Mouse (Mus musculus) embryonic facial prominence, embryonic 13.5 days (tissue): ENCODE results near the gene Maged1. TPM values are rescaled to one million over a fixed set of nuclear protein-coding genes. Genes with fewer than 3 reads are reported as not detected.

Experiments
- ATAC-seq: fragments of 200-750 bp; cut with Nextera tagmentation; 2 replicates; pipeline ENCODE4 v1.8.0; 2017; ENCODE audit warnings: low read depth; ENCODE audit not compliant: insufficient number of reproducible peaks, insufficient read depth, low FRiP score, low TSS enrichment
- H3K27ac ChIP-seq: fragments of 300-500 bp; sonication (generic); 2 replicates; pipeline ENCODE4 v1.5.1; 2015; ENCODE audit warnings: moderate library complexity, mild to moderate bottlenecking, inconsistent platforms
- H3K27me3 ChIP-seq: fragments of 300-500 bp; sonication (generic); 2 replicates; pipeline ENCODE4 v1.6.1; 2015; ENCODE audit warnings: mild to moderate bottlenecking, inconsistent platforms
- H3K36me3 ChIP-seq: fragments of 300-500 bp; sonication (generic); 2 replicates; pipeline ENCODE4 v1.6.1; 2015; ENCODE audit warnings: mild to moderate bottlenecking, inconsistent platforms
- H3K4me1 ChIP-seq: fragments of 300-500 bp; sonication (generic); 2 replicates; pipeline ENCODE4 v1.6.1; 2015; ENCODE audit warnings: inconsistent platforms
- H3K4me2 ChIP-seq: fragments of 300-500 bp; sonication (generic); 2 replicates; pipeline ENCODE4 v1.6.1; 2015; ENCODE audit warnings: moderate library complexity, mild to moderate bottlenecking, inconsistent platforms
- H3K4me3 ChIP-seq: fragments of 300-500 bp; sonication (generic); 2 replicates; pipeline ENCODE4 v1.5.1; 2015; ENCODE audit warnings: mild to moderate bottlenecking, inconsistent platforms
- H3K9ac ChIP-seq: fragments of 300-500 bp; sonication (generic); 2 replicates; pipeline ENCODE4 v1.6.1; 2015; ENCODE audit warnings: mild to moderate bottlenecking, inconsistent platforms
- H3K9me3 ChIP-seq: fragments of 300-500 bp; sonication (generic); 2 replicates; pipeline ENCODE4 v1.6.1; 2016; ENCODE audit warnings: inconsistent platforms
- WGBS: fragments of 180-500 bp; shearing (Covaris S2); methylation state at CpG from one replicate; pipeline ENCODE4 v1.1.7; 2015; ENCODE audit warnings: mixed read lengths; 5-methylcytosine and 5-hydroxymethylcytosine counted together
- polyA plus RNA-seq: library from polyadenylated mRNA; unstranded; fragments of >200 nt; fragmentation: Nextera tagmentation; extraction: Ambion mirVana; gene quantifications from 2 replicates; pipeline ENCODE4 v1.2.1, GENCODE M21; 2015

The Maged1 gene
- 745 and 750 TPM in 2 replicates for polyA plus RNA-seq

DNA sequence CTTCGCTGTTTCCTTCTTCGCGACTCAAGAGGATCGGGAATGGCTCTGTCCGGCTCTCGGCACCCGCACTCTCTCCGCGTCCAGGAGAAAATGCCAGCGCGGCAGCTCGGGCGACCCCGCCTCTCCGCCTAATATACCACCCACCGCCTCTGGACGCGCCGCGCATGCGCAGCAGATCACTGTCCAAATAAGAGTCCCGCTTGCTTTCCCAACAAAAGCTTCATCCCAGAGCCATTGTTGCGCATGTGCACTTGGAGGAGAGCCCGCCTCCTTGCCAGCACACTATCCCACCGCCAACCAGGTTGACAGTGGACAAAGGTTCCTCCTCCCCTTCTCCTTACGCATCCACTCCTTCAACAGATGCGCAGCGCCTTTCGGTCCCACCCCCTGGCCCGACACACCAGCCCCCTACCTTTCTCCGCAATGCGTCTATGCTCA lies at the start of gene Maged1:
Maged1 (minus strand) TSS at position 226 of the 438 bp plus-strand sequence.
- Histone ChIP-seq H3K4me3 (peak within 1 kb of the TSS; percentile 58), H3K27ac (peak within 1 kb of the TSS; percentile 91), H3K27me3 (peaks cover 25% of the 10 kb centered on the region; the same call in 1 of the 2 replicates), H3K9me3 (no peaks in the 10 kb centered on the region), H3K4me2 (peak within 1 kb of the TSS; percentile 58), H3K9ac (peak within 1 kb of the TSS; percentile 86), H3K36me3 (peaks cover 32% of the 10 kb centered on the region), H3K4me1 (peaks cover 7% of the 10 kb centered on the region)
- WGBS, result 16% methylated on average over 32 of the region's 32 CpGs
- ATAC-seq, result peak; percentile 94

GRCm38 (mm10) chrX:94580251-94580650 lies 38.3 kb upstream of the Maged1 start:
- Histone ChIP-seq H3K4me3 (no peak overlapping the region), H3K4me2 (no peak overlapping the region), H3K9ac (no peak overlapping the region), H3K9me3 (no peaks in the 10 kb centered on the region), H3K4me1 (no peaks in the 10 kb centered on the region), H3K36me3 (no peaks in the 10 kb centered on the region), H3K27me3 (peaks cover 7% of the 10 kb centered on the region), H3K27ac (no peak overlapping the region)
- no peak for ATAC-seq
- WGBS, result 71% methylated on average over 1 of the region's 1 CpGs

GRCm38 (mm10) chrX:94564694-94565093 lies 22.8 kb upstream of the Maged1 start:
- WGBS, result 55% methylated on average over 2 of the region's 2 CpGs
- H3K9me3 ChIP-seq, result no peaks in the 10 kb centered on the region
- H3K4me1 ChIP-seq, result no peaks in the 10 kb centered on the region
- no peak overlapping the region for H3K9ac ChIP-seq
- H3K36me3 ChIP-seq, result no peaks in the 10 kb centered on the region
- no peaks in the 10 kb centered on the region for H3K27me3 ChIP-seq
- H3K4me2 ChIP-seq, result no peak overlapping the region
- H3K27ac ChIP-seq, result no peak overlapping the region
- ATAC-seq, result no peak
- H3K4me3 ChIP-seq, result no peak overlapping the region

GRCm38 (mm10) chrX:94562392-94562791 lies 20.4 kb upstream of the Maged1 start:
- 43% methylated on average over 5 of the region's 5 CpGs for WGBS
- Histone ChIP-seq H3K36me3 (no peaks in the 10 kb centered on the region), H3K9me3 (no peaks in the 10 kb centered on the region), H3K27me3 (no peaks in the 10 kb centered on the region; the same call in 1 of the 2 replicates), H3K9ac (no peak overlapping the region), H3K4me3 (no peak overlapping the region), H3K4me2 (no peak overlapping the region), H3K27ac (no peak overlapping the region), H3K4me1 (no peaks in the 10 kb centered on the region)
- ATAC-seq, result no peak

GRCm38 (mm10) chrX:94548227-94548626 lies 6.3 kb upstream of the Maged1 start:
- no peaks in the 10 kb centered on the region for H3K9me3 ChIP-seq
- no peaks in the 10 kb centered on the region for H3K36me3 ChIP-seq
- 62% methylated on average over 3 of the region's 3 CpGs for WGBS
- H3K4me2 ChIP-seq, result no peak overlapping the region
- H3K9ac ChIP-seq, result no peak overlapping the region
- no peaks in the 10 kb centered on the region for H3K4me1 ChIP-seq
- no peak for ATAC-seq
- no peaks in the 10 kb centered on the region; the same call in 1 of the 2 replicates for H3K27me3 ChIP-seq
- no peak overlapping the region for H3K4me3 ChIP-seq
- no peak overlapping the region for H3K27ac ChIP-seq

DNA sequence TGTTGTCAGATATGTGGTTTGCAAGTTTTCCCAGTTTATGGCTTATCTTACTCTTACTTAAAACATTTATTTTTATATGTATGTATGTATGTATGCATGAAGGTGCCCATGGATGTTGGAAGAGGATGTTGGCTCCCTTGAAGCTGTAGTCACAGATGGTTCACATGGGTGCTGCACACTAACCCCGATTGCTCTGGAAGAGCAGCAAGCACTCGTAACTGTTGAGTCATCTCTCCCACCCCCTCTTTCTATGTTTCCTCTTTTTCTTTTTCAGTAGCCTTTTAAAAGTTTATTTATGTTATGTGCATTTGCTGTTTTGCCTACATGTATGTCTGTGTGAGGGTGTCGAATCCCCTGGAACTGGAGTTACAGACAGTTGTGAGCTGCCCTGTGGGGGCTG lies 4.0 kb upstream of the Maged1 start:
- no peaks in the 10 kb centered on the region for H3K9me3 ChIP-seq
- H3K9ac ChIP-seq, result no peak overlapping the region
- H3K36me3 ChIP-seq, result no peaks in the 10 kb centered on the region
- peaks cover 18% of the 10 kb centered on the region; the same call in 1 of the 2 replicates for H3K27me3 ChIP-seq
- no peak overlapping the region for H3K4me3 ChIP-seq
- 81% methylated on average over 3 of the region's 3 CpGs for WGBS
- no peak for ATAC-seq
- 0 out of 2 replicates have a peak, but pooled peaks cover 3% of the 10 kb centered on the region for H3K4me1 ChIP-seq
- no peak overlapping the region for H3K4me2 ChIP-seq
- H3K27ac ChIP-seq, result no peak overlapping the region

DNA sequence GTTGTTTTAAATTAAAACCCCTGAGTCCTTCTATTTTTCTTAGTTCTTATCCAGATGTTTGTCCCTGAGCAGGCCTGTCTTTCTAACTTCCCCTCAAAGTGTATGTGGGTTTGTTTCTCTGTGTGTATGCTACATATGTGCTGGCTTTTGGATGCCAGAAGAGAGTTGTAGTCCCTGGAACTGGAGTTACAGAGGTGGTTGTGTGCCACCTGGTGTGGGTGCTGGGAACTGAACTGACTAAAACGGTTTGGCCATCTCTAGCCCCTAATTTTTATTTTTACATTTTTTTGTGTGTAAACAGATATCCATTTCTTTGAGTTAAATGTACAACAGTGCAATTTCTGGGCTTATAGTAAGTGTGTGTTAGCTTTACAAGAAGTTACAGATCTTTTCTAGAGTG lies 3.0 kb upstream of the Maged1 start:
- peaks cover 4% of the 10 kb centered on the region for H3K36me3 ChIP-seq
- no peaks in the 10 kb centered on the region for H3K9me3 ChIP-seq
- H3K27ac ChIP-seq, result no peak overlapping the region
- ATAC-seq, result no peak
- no peak overlapping the region for H3K4me3 ChIP-seq
- no peak overlapping the region for H3K4me2 ChIP-seq
- H3K4me1 ChIP-seq, result peaks cover 3% of the 10 kb centered on the region; the same call in 1 of the 2 replicates
- 26% methylated on average over 1 of the region's 1 CpGs for WGBS
- H3K27me3 ChIP-seq, result peaks cover 25% of the 10 kb centered on the region; the same call in 1 of the 2 replicates
- no peak overlapping the region for H3K9ac ChIP-seq

DNA sequence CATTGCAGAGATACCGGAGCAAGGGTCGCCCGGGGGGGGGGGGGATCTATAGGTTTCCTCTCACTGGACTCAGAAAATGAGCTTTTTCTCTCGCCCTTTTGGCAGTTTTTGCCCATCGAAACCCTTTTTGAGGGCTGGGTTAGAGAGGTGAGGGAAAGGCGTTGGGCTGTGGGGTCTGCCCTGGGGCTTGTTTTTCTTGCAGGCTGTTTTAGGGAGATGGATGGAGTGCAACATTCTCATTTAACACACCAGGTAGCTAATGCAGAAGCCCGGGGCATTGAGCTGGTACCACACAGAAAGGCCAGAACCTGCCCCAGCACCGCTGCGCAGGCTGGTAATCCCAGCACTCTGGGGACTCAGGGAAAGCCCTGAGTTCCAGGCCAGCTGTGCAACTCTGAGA lies 593 bp upstream of the Maged1 start:
- peak overlapping the region; percentile 58 for H3K4me3 ChIP-seq
- ATAC-seq, result no peak
- H3K27ac ChIP-seq, result peak overlapping the region; percentile 85
- no peaks in the 10 kb centered on the region for H3K9me3 ChIP-seq
- H3K4me1 ChIP-seq, result peaks cover 7% of the 10 kb centered on the region
- H3K27me3 ChIP-seq, result peaks cover 25% of the 10 kb centered on the region; the same call in 1 of the 2 replicates
- peaks cover 26% of the 10 kb centered on the region for H3K36me3 ChIP-seq
- peak overlapping the region; percentile 67 for H3K9ac ChIP-seq
- peak overlapping the region; percentile 57 for H3K4me2 ChIP-seq
- 36% methylated on average over 9 of the region's 9 CpGs for WGBS

DNA sequence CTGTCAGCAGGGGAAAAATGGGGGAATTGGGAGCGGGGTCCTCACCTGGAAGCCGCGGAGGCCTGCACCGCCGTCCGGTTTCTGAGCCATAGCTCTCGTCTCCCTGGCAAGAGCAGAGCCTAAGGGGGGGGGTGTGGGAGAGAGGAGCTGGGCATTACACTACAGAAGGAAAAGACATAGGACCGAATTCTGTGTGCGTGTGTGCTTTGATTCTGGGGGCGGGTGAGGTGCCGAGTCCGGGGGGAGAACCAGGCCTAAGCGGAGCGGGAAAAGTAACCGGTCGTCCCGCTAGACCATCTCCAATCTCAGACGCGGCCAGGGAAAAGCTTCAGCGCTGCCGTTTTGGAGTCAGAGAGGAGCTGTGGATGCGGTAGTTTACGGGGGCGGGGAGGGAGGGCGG lies 737 bp downstream of the Maged1 start:
- WGBS, result 21% methylated on average over 25 of the region's 25 CpGs
- Histone ChIP-seq H3K36me3 (peaks cover 39% of the 10 kb centered on the region), H3K27me3 (peaks cover 25% of the 10 kb centered on the region; the same call in 1 of the 2 replicates), H3K4me2 (peak overlapping the region; percentile 58), H3K27ac (peak overlapping the region; percentile 91), H3K9ac (peak overlapping the region; percentile 86), H3K4me3 (peak overlapping the region; percentile 58), H3K4me1 (peaks cover 7% of the 10 kb centered on the region), H3K9me3 (no peaks in the 10 kb centered on the region)
- no peak for ATAC-seq

GRCm38 (mm10) chrX:94540341-94541201 lies 1.4 kb downstream of the Maged1 start:
- Histone ChIP-seq H3K27ac (peak overlapping the region; percentile 91), H3K4me3 (peak overlapping the region; percentile 58), H3K9ac (peak overlapping the region; percentile 86), H3K27me3 (peaks cover 25% of the 10 kb centered on the region; the same call in 1 of the 2 replicates), H3K9me3 (no peaks in the 10 kb centered on the region), H3K4me2 (peak overlapping the region; percentile 58), H3K36me3 (peaks cover 45% of the 10 kb centered on the region), H3K4me1 (peaks cover 7% of the 10 kb centered on the region)
- peak; percentile 28 for ATAC-seq
- 22% methylated on average over 36 of the region's 37 CpGs for WGBS

- no peak overlapping the region for H3K4me3 ChIP-seq
- 73% methylated on average over 2 of the region's 2 CpGs for WGBS
Measured at GRCm38 (mm10) chrX:94534346-94534745, 7.6 kb downstream of the Maged1 start.

GRCm38 (mm10) chrX:94530301-94530700 lies 11.6 kb downstream of the Maged1 start:
- Histone ChIP-seq H3K4me2 (no peak overlapping the region), H3K27ac (no peak overlapping the region), H3K9ac (no peak overlapping the region), H3K9me3 (no peaks in the 10 kb centered on the region), H3K36me3 (0 out of 2 replicates have a peak, but pooled peaks cover under 1% of the 10 kb centered on the region), H3K27me3 (peaks cover 4% of the 10 kb centered on the region; the same call in 1 of the 2 replicates), H3K4me1 (no peaks in the 10 kb centered on the region), H3K4me3 (no peak overlapping the region)
- 80% methylated on average over 3 of the region's 3 CpGs for WGBS
- ATAC-seq, result no peak

More at GRCm38 (mm10) chrX:94534346-94534745, 7.6 kb downstream of the Maged1 start:
- H3K4me1 ChIP-seq, result no peaks in the 10 kb centered on the region
- no peaks in the 10 kb centered on the region for H3K9me3 ChIP-seq
- ATAC-seq, result no peak
- H3K27ac ChIP-seq, result no peak overlapping the region
- H3K27me3 ChIP-seq, result peaks cover 4% of the 10 kb centered on the region; the same call in 1 of the 2 replicates
- no peak overlapping the region for H3K9ac ChIP-seq
- H3K36me3 ChIP-seq, result peaks cover 37% of the 10 kb centered on the region
- H3K4me2 ChIP-seq, result no peak overlapping the region
